Mouse (Mus musculus) midbrain, embryonic 13.5 days (tissue): ENCODE measurements around the gene Tssc4. TPM values are rescaled to one million over a fixed set of nuclear protein-coding genes. Genes with fewer than 3 reads are reported as not detected.

Experiments
- polyA plus RNA-seq: library from polyadenylated mRNA; unstranded; fragments of >200 nt; fragmentation: Nextera tagmentation; extraction: Ambion mirVana; gene quantifications from 2 replicates; pipeline ENCODE4 v1.2.1, GENCODE M21; 2015

Gene Tssc4
- polyA plus RNA-seq, 1 experiment from 2014 or later: 104 TPM

Other genes with a start within 250 kb of the Tssc4 start
- gene Th, start 138.1 kb upstream of the Tssc4 start, polyA plus RNA-seq: 22.4 and 59.8 TPM in 2 replicates
- gene Ascl2, start 100.0 kb upstream of the Tssc4 start, polyA plus RNA-seq: 0.35 and 0.50 TPM in 2 replicates
- gene Tspan32, start 64.2 kb upstream of the Tssc4 start, polyA plus RNA-seq: 0.50 and 0.72 TPM in 2 replicates
- 248 and 257 TPM in 2 replicates for gene Cd81, start 16.5 kb upstream of the Tssc4 start, polyA plus RNA-seq
- gene Trpm5, start 25.4 kb downstream of the Tssc4 start, polyA plus RNA-seq: 0.95 and 1.2 TPM in 2 replicates
- 0.82 and 0.89 TPM in 2 replicates for gene Kcnq1, start 37.1 kb downstream of the Tssc4 start, polyA plus RNA-seq